19 mouse cellular contexts compared by ENCODE assay signal in the genomic region with DNA sequence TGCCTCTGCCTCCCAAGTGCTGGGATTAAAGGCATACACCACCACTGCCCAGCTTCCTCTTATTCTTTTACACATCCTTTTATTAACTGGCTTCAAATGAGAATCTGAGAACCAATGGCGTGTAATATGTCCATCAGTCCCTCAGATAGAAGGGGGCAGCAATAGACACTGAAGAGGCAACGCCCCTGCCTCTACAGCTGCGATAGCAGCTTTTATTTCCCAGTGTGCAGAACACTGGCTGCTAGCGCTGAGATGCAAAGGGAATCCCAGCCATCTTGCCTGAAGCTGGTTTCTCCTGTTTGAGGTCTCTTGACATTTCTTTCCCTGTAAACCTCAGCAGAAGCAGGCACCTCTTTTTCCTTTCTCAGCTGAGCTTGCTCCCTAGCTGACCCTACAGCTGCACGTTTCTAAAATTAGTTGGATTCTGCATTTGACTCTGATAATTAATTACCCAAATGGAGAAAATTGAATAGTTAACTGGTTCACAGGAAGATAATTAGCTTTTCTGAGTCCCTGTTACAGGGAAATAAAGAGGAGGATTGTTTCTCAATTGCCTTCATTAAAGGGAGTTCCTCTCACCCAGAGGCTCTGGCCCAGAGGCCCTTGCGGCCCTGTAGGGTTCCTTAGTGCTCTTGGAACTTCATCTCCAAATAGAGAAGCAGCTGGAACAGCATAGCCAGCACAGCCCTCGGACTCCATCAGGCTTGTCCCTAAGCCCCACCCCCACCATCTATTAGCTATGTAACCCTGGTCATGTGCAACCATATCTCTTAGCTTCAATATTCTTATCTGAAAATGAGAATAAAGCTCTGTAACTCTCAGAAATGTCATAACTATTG. TPM values are rescaled to one million over a fixed set of nuclear protein-coding genes. Genes with fewer than 3 reads are reported as not detected.
DNase-seq lines count a peak whose midpoint lies in the region; ATAC-seq lines count a peak whose summit lies in the region.
"Had no signal": no experiment of that assay in that cellular context is flagged by ENCODE, and none has a peak within 500 bp of the region (broad histone marks: within the 10 kb centered on the region; RNA-seq: fewer than 3 reads in every experiment).

No protein-coding gene starts in this region.

- H3K4me2 ChIP-seq in hindbrain, embryonic 13.5 days, result no peak overlapping the region
- H3K4me2 ChIP-seq in hindbrain, embryonic 11.5 days (replicated peaks; ENCODE audit: low read depth, low read length), result no peak overlapping the region
- no peak overlapping the region for H3K4me2 ChIP-seq in forebrain, embryonic 12.5 days
- H3K4me2 ChIP-seq in forebrain, embryonic 16.5 days (ENCODE audit: low read length), result no peak overlapping the region
- H3K4me2 ChIP-seq in midbrain, embryonic 15.5 days, result no peak overlapping the region
- H3K4me2 ChIP-seq: heart, embryonic 11.5 days; kidney, embryonic 15.5 days; limb, embryonic 13.5 days; liver, embryonic 15.5 days had no signal

- H3K9ac ChIP-seq in hindbrain, embryonic 13.5 days, result no peak overlapping the region
- no peak overlapping the region for H3K9ac ChIP-seq in hindbrain, embryonic 11.5 days (ENCODE audit: low read depth, low read length)
- H3K9ac ChIP-seq in forebrain, embryonic 12.5 days, result no peak overlapping the region
- no peak overlapping the region for H3K9ac ChIP-seq in forebrain, embryonic 16.5 days (replicated peaks; ENCODE audit: low read depth, low read length)
- no peak overlapping the region for H3K9ac ChIP-seq in midbrain, embryonic 15.5 days
- H3K9ac ChIP-seq: kidney, embryonic 15.5 days; limb, embryonic 13.5 days; liver, embryonic 15.5 days had no signal

- H3K27me3 ChIP-seq in hindbrain, embryonic 13.5 days, result no peaks in the 10 kb centered on the region
- H3K27me3 ChIP-seq in hindbrain, embryonic 11.5 days (ENCODE audit: control insufficient read depth, insufficient read depth, low read length), result no peaks in the 10 kb centered on the region
- peaks cover 9% of the 10 kb centered on the region for H3K27me3 ChIP-seq in forebrain, embryonic 12.5 days
- H3K27me3 ChIP-seq in forebrain, embryonic 16.5 days (replicated peaks; ENCODE audit: control insufficient read depth, insufficient read depth, low read length), result 0 out of 2 replicates have a peak, but pooled peaks cover 2% of the 10 kb centered on the region
- no peaks in the 10 kb centered on the region for H3K27me3 ChIP-seq in midbrain, embryonic 15.5 days (replicated peaks)
- H3K27me3 ChIP-seq: kidney, embryonic 15.5 days; limb, embryonic 13.5 days; liver, embryonic 15.5 days had no signal

- no peak for DNase-seq in hindbrain, embryonic 11.5 days (ENCODE audit: low spot score)
- no peak for DNase-seq in kidney, adult 18-20 months
- DNase-seq in cerebellum, postnatal 10 days, result no peak
- no peak for DNase-seq in adrenal gland, adult 2 months
- DNase-seq: B cell, adult 2 months; cerebellum, adult 8-10 months; heart, postnatal 10 days; right cerebral cortex, postnatal 25 days; thymus, postnatal 4 days had no signal

- H3K9me3 ChIP-seq in hindbrain, embryonic 13.5 days, result no peaks in the 10 kb centered on the region
- no peaks in the 10 kb centered on the region for H3K9me3 ChIP-seq in hindbrain, embryonic 11.5 days (ENCODE audit: control insufficient read depth, low read length)
- no peaks in the 10 kb centered on the region for H3K9me3 ChIP-seq in forebrain, embryonic 12.5 days
- no peaks in the 10 kb centered on the region for H3K9me3 ChIP-seq in forebrain, embryonic 16.5 days (ENCODE audit: control insufficient read depth, low read length)
- no peaks in the 10 kb centered on the region for H3K9me3 ChIP-seq in midbrain, embryonic 15.5 days
- H3K9me3 ChIP-seq: kidney, embryonic 15.5 days; limb, embryonic 13.5 days; liver, embryonic 15.5 days had no signal

- H3K4me3 ChIP-seq in hindbrain, embryonic 13.5 days, result no peak overlapping the region
- no peak overlapping the region for H3K4me3 ChIP-seq in hindbrain, embryonic 11.5 days (ENCODE audit: low read depth, low read length)
- H3K4me3 ChIP-seq in forebrain, embryonic 12.5 days (replicated peaks), result no peak overlapping the region
- H3K4me3 ChIP-seq in forebrain, embryonic 16.5 days (replicated peaks; ENCODE audit: low read length), result no peak overlapping the region
- H3K4me3 ChIP-seq in midbrain, embryonic 15.5 days, result no peak overlapping the region
- H3K4me3 ChIP-seq: kidney, embryonic 15.5 days; limb, embryonic 13.5 days; liver, embryonic 15.5 days had no signal

- ATAC-seq in hindbrain, embryonic 13.5 days (ENCODE audit: low FRiP score), result peak; percentile 65; the same call in 1 of the 2 replicates
- ATAC-seq in hindbrain, embryonic 11.5 days (ENCODE audit: low FRiP score), result no peak
- ATAC-seq in forebrain, embryonic 12.5 days (ENCODE audit: low FRiP score), result peak; percentile 78
- peak; percentile 66 for ATAC-seq in forebrain, embryonic 16.5 days
- ATAC-seq in midbrain, embryonic 15.5 days (replicated peaks), result no peak
- ATAC-seq: intestine, embryonic 16.5 days had no signal

- H3K4me1 ChIP-seq in hindbrain, embryonic 13.5 days (replicated peaks), result peaks cover 25% of the 10 kb centered on the region
- no peaks in the 10 kb centered on the region for H3K4me1 ChIP-seq in hindbrain, embryonic 11.5 days (replicated peaks; ENCODE audit: control insufficient read depth, insufficient read depth, low read length)
- peaks cover 23% of the 10 kb centered on the region for H3K4me1 ChIP-seq in forebrain, embryonic 12.5 days
- peaks cover 15% of the 10 kb centered on the region for H3K4me1 ChIP-seq in forebrain, embryonic 16.5 days (replicated peaks; ENCODE audit: control insufficient read depth, insufficient read depth, low read length)
- peaks cover 15% of the 10 kb centered on the region for H3K4me1 ChIP-seq in midbrain, embryonic 15.5 days
- H3K4me1 ChIP-seq: kidney, embryonic 15.5 days; liver, embryonic 15.5 days had no signal

- WGBS in hindbrain, embryonic 13.5 days, result 53% methylated on average over 7 of the region's 7 CpGs
- WGBS in hindbrain, embryonic 11.5 days, result 72% methylated on average over 7 of the region's 7 CpGs
- WGBS in forebrain, embryonic 12.5 days, result 42% methylated on average over 7 of the region's 7 CpGs
- 20% methylated on average over 7 of the region's 7 CpGs for WGBS in forebrain, embryonic 16.5 days
- 52% methylated on average over 7 of the region's 7 CpGs for WGBS in midbrain, embryonic 15.5 days

- H3K36me3 ChIP-seq in hindbrain, embryonic 13.5 days, result no peaks in the 10 kb centered on the region
- no peaks in the 10 kb centered on the region for H3K36me3 ChIP-seq in hindbrain, embryonic 11.5 days (ENCODE audit: control insufficient read depth, insufficient read depth, low read length)
- no peaks in the 10 kb centered on the region for H3K36me3 ChIP-seq in forebrain, embryonic 12.5 days (replicated peaks)
- no peaks in the 10 kb centered on the region for H3K36me3 ChIP-seq in forebrain, embryonic 16.5 days (ENCODE audit: control insufficient read depth, insufficient read depth)
- H3K36me3 ChIP-seq in midbrain, embryonic 15.5 days (replicated peaks), result no peaks in the 10 kb centered on the region
- H3K36me3 ChIP-seq: kidney, embryonic 15.5 days; limb, embryonic 13.5 days; liver, embryonic 15.5 days had no signal

- H3K27ac ChIP-seq in hindbrain, embryonic 13.5 days, result peak overlapping the region; percentile 81
- no peak overlapping the region for H3K27ac ChIP-seq in hindbrain, embryonic 11.5 days (ENCODE audit: low read depth, low read length)
- H3K27ac ChIP-seq in forebrain, embryonic 12.5 days, result peak overlapping the region; percentile 77
- 0 out of 2 replicates have a peak overlapping the region, but pooled peaks have one; percentile 8 for H3K27ac ChIP-seq in forebrain, embryonic 16.5 days (ENCODE audit: low read length)
- peak overlapping the region; percentile 58 for H3K27ac ChIP-seq in midbrain, embryonic 15.5 days
- H3K27ac ChIP-seq: kidney, embryonic 15.5 days; limb, embryonic 13.5 days; liver, embryonic 15.5 days; macrophage had no signal

RNA-seq across cellular contexts. Expression of a gene that starts 41.3 kb away (rescaled TPM):
- polyA plus RNA-seq in hindbrain, embryonic 13.5 days (2015; fragmentation: Nextera tagmentation; extraction: Ambion mirVana), result 38.5 and 40.2 TPM in 2 replicates
- 35.8 and 52.8 TPM in 2 replicates for polyA plus RNA-seq in hindbrain, embryonic 11.5 days (2014; fragmentation: Nextera tagmentation; extraction: Ambion mirVana)
- 45.8 and 50.3 TPM in 2 replicates for polyA plus RNA-seq in forebrain, embryonic 12.5 days (2016; fragmentation: Nextera tagmentation; extraction: Ambion mirVana)
- 33.5 and 37.0 TPM in 2 replicates for polyA plus RNA-seq in forebrain, embryonic 16.5 days (2015; fragmentation: Nextera tagmentation; extraction: Ambion mirVana)
- polyA plus RNA-seq in midbrain, embryonic 15.5 days (2015; fragmentation: Nextera tagmentation; extraction: Ambion mirVana), result 36.9 and 40.8 TPM in 2 replicates
- total RNA-seq in adrenal gland, adult 2 months (2021), result 10 to 100 TPM; 27.7 to 34.1 TPM
- polyA plus RNA-seq in adrenal gland, adult 2 months (2012; rRNA removed), result 5.7 and 6.6 TPM in 2 replicates

Comparison
In these comparisons a context has a peak if more than half of its experiments do, and no peak if none do; other contexts are left out.
1. ATAC-seq: peak in hindbrain, embryonic 13.5 days (single experiment), forebrain, embryonic 12.5 days (single experiment) and forebrain, embryonic 16.5 days (single experiment); none in hindbrain, embryonic 11.5 days (single experiment) and midbrain, embryonic 15.5 days (single experiment).